ENCODE assay signal across 20 mouse cellular contexts in genomic region chr3:38105022-38105857, GRCm38 (mm10).
DNase-seq lines count a peak whose midpoint lies in the region; ATAC-seq and TF ChIP-seq lines count a peak whose summit lies in the region.
"Had no signal": no experiment of that assay in that cellular context is flagged by ENCODE, and none has a peak within 500 bp of the region (broad histone marks: within the 10 kb centered on the region; RNA-seq: fewer than 3 reads in every experiment).

No protein-coding gene starts in this region.

- no peaks in the 10 kb centered on the region for H3K36me3 ChIP-seq in lung, embryonic 16.5 days (ENCODE audit: control insufficient read depth, insufficient read depth, low read length)
- no peaks in the 10 kb centered on the region for H3K36me3 ChIP-seq in macrophage (ENCODE audit: inconsistent target)
- H3K36me3 ChIP-seq: embryonic facial prominence, embryonic 12.5 days; forebrain, embryonic 15.5 days; G1E; heart, embryonic 12.5 days; hindbrain, embryonic 15.5 days had no signal

- no peaks in the 10 kb centered on the region for H3K79me2 ChIP-seq in macrophage (ENCODE audit: inconsistent target)

- ATAC-seq in lung, embryonic 16.5 days (ENCODE audit: low read depth): peak; percentile 78
- ATAC-seq: CD4-positive, CD25-positive, alpha-beta regulatory T cell, adult 4 months; forebrain, embryonic 15.5 days had no signal

- no peaks in the 10 kb centered on the region for H3K4me1 ChIP-seq in lung, embryonic 16.5 days (replicated peaks; ENCODE audit: control insufficient read depth, insufficient read depth, low read length)
- peaks cover 5% of the 10 kb centered on the region for H3K4me1 ChIP-seq in lung, adult 2 months (ENCODE audit: control insufficient read depth, insufficient read depth, low read length)
- H3K4me1 ChIP-seq: embryonic facial prominence, embryonic 12.5 days; forebrain, embryonic 15.5 days; heart, embryonic 12.5 days; hindbrain, embryonic 15.5 days had no signal

- H3K4me2 ChIP-seq in lung, embryonic 16.5 days (ENCODE audit: low read depth, low read length): no peak overlapping the region
- H3K4me2 ChIP-seq: embryonic facial prominence, embryonic 12.5 days; forebrain, embryonic 15.5 days; heart, embryonic 12.5 days; hindbrain, embryonic 15.5 days had no signal

- H3K27me3 ChIP-seq in lung, embryonic 16.5 days (ENCODE audit: control insufficient read depth, insufficient read depth, low read depth, low read length): no peaks in the 10 kb centered on the region
- H3K27me3 ChIP-seq: embryonic facial prominence, embryonic 12.5 days; forebrain, embryonic 15.5 days; heart, embryonic 12.5 days; hindbrain, embryonic 15.5 days had no signal

- TF ChIP-seq POLR2A in lung, adult 2 months (IDR thresholded peaks at IDR 0.05; ENCODE audit: borderline replicate concordance, extremely low read depth, low read depth, low read length): no peak

- intact Hi-C loops in left cerebral cortex, postnatal 14 days (cut with DNase I): no loop called here

- H3K9ac ChIP-seq in lung, embryonic 16.5 days (ENCODE audit: low read length): no peak overlapping the region
- H3K9ac ChIP-seq: embryonic facial prominence, embryonic 12.5 days; forebrain, embryonic 15.5 days; heart, embryonic 12.5 days; hindbrain, embryonic 15.5 days had no signal

- H3K4me3 ChIP-seq in lung, embryonic 16.5 days (ENCODE audit: low read length): no peak overlapping the region
- H3K4me3 ChIP-seq in lung, adult 2 months (replicated peaks; ENCODE audit: extremely low read depth, low read depth, low read length): no peak overlapping the region
- H3K4me3 ChIP-seq in macrophage (ENCODE audit: inconsistent target): no peak overlapping the region
- H3K4me3 ChIP-seq: embryonic facial prominence, embryonic 12.5 days; forebrain, embryonic 15.5 days; heart, adult 2 months; heart, embryonic 12.5 days; hindbrain, embryonic 15.5 days had no signal

- 56% methylated on average over 4 of the region's 4 CpGs for WGBS in lung, embryonic 16.5 days
- WGBS in lung, adult 2 months: 56% methylated on average over 4 of the region's 4 CpGs
- 80% methylated on average over 4 of the region's 4 CpGs for WGBS in macrophage (ENCODE audit: missing documents)

- no peak for TF ChIP-seq CTCF in lung, adult 2 months (IDR thresholded peaks at IDR 0.05; ENCODE audit: insufficient read depth, low read length)

- H3K27ac ChIP-seq in lung, embryonic 16.5 days (ENCODE audit: low read length): 0 out of 2 replicates have a peak overlapping the region, but pooled peaks have one; percentile 12
- H3K27ac ChIP-seq in macrophage: peak overlapping the region; percentile 22; the same call in 1 of the 2 replicates
- H3K27ac ChIP-seq: embryonic facial prominence, embryonic 12.5 days; forebrain, embryonic 15.5 days; heart, adult 2 months; hindbrain, embryonic 15.5 days had no signal

- no peaks in the 10 kb centered on the region for H3K9me3 ChIP-seq in lung, embryonic 16.5 days (ENCODE audit: control insufficient read depth, low read length)
- H3K9me3 ChIP-seq: embryonic facial prominence, embryonic 12.5 days; forebrain, embryonic 15.5 days; G1E; heart, embryonic 12.5 days; hindbrain, embryonic 15.5 days had no signal

- no peak for DNase-seq in lung, adult 2 months
- DNase-seq in Muller cell, postnatal 12 days (ENCODE audit: inconsistent ontology term): peak; percentile 45
- peak; percentile 56 for DNase-seq in adipocyte (ENCODE audit: low spot score)
- no peak for DNase-seq in thymus, postnatal 36 days
- DNase-seq in cerebellum, adult 8-10 months: no peak
- DNase-seq in left cerebral cortex, postnatal 14 days (ENCODE audit: low spot score in 2 of 2): no peak
- DNase-seq: adrenal gland, postnatal 14 days; cerebellum, adult 2 months; cerebellum, postnatal 14 days; gastrocnemius, postnatal 36 days; heart, adult 2 months; heart, postnatal 36 days had no signal

Comparison
In these comparisons a context has a peak if more than half of its experiments do, and no peak if none do; other contexts are left out.
1. DNase-seq: peak in Muller cell, postnatal 12 days (single experiment) and adipocyte (single experiment); none in lung, adult 2 months (single experiment), thymus, postnatal 36 days (0 of 2), cerebellum, adult 8-10 months (single experiment) and left cerebral cortex, postnatal 14 days (0 of 2).